Mouse (Mus musculus) neural tube, embryonic 14.5 days (tissue): ENCODE data around the gene Gm7247. TPM values are rescaled to one million over a fixed set of nuclear protein-coding genes. Genes with fewer than 3 reads are reported as not detected.
"Not testable (repeated sequence)": the region's sequence is repeated elsewhere in the genome, so short reads cannot be mapped to it uniquely, and the experiment has no call there.

Experiments
- ATAC-seq: fragments of 200-750 bp; cut with Nextera tagmentation; 2 replicates; pipeline ENCODE4 v1.8.0; 2017; ENCODE audit warnings: low read depth, mild to moderate bottlenecking, moderate TSS enrichment, moderate library complexity
- H3K27ac ChIP-seq: fragments of 300-500 bp; sonication (generic); 2 replicates; pipeline ENCODE4 v1.5.1; 2014; ENCODE audit warnings: low read depth, mild to moderate bottlenecking, control low read depth, low read length, moderate library complexity, mixed read lengths
- H3K27me3 ChIP-seq: fragments of 300-500 bp; sonication (generic); 2 replicates; pipeline ENCODE4 v1.6.1; 2014; ENCODE audit warnings: low read length; ENCODE audit not compliant: control insufficient read depth, insufficient read depth
- H3K36me3 ChIP-seq: fragments of 300-500 bp; sonication (generic); 2 replicates; pipeline ENCODE4 v1.6.1; 2014; ENCODE audit warnings: low read length, mixed read lengths; ENCODE audit not compliant: control insufficient read depth, insufficient read depth
- H3K4me1 ChIP-seq: fragments of 300-500 bp; sonication (generic); 2 replicates; pipeline ENCODE4 v1.6.1; 2014; ENCODE audit warnings: low read length; ENCODE audit not compliant: control insufficient read depth, insufficient read depth
- H3K4me2 ChIP-seq: fragments of 300-500 bp; sonication (generic); 2 replicates; pipeline ENCODE4 v1.6.1; 2014; ENCODE audit warnings: mild to moderate bottlenecking, low read depth, low read length, control low read depth
- H3K4me3 ChIP-seq: fragments of 300-500 bp; sonication (generic); 2 replicates; pipeline ENCODE4 v1.5.1; 2014; ENCODE audit warnings: low read depth, low read length, control low read depth, mixed read lengths
- H3K9ac ChIP-seq: fragments of 300-500 bp; sonication (generic); replicated peaks from 2 replicates; pipeline ENCODE4 v1.6.1; 2014; ENCODE audit warnings: low read depth, mild to moderate bottlenecking, control low read depth, low read length, mixed read lengths
- H3K9me3 ChIP-seq: fragments of 300-500 bp; sonication (generic); 2 replicates; pipeline ENCODE4 v1.6.1; 2016; ENCODE audit warnings: low read length; ENCODE audit not compliant: control insufficient read depth
- WGBS: fragments of 180-500 bp; shearing (Covaris S2); extraction: QIAGEN DNeasy Blood & Tissue Kit; methylation state at CpG from one replicate; pipeline ENCODE4 v1.1.7; 2014; 5-methylcytosine and 5-hydroxymethylcytosine counted together
- polyA plus RNA-seq: library from polyadenylated mRNA; unstranded; fragments of >200 nt; fragmentation: Nextera tagmentation; extraction: Ambion mirVana; gene quantifications from 2 replicates; pipeline ENCODE4 v1.2.1, GENCODE M21; 2014

The Gm7247 gene
- polyA plus RNA-seq, 1 experiment from 2014 or later, result not detected

DNA sequence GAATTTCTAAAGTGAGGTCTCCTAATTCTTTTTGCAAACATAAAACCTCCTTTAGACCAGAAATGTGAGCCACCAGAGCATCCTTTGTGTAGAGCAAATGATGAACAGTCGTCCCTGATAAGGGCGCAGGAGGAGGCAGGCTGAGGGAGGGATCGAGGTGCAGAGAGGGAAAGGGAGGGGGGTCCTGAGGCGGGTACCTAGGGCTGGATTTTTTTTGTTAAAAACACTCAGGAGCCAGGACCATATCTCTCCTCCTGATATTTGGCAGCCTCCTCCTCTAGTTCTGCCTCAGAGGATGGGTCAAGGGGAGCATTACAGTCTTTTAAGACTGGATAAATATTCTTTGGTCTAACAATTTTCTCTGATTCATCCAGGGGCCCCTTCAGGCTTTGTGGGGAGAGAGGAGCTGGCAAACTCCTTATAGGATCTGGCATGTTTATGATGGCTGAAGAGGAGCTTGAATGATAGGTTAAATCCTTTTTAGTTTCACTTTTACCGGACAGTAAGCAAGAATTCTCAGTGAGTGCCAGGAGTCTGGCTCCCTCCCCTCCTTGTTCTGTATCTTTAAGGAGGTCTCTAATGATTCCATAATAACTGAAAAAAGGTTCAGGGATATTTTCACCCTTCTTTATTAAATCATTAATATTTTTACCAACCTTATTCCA is 120.6 kb downstream of the Gm7247 start:
- H3K9ac ChIP-seq, result no peak overlapping the region
- no peak overlapping the region for H3K27ac ChIP-seq
- no peaks in the 10 kb centered on the region for H3K4me1 ChIP-seq
- no peaks in the 10 kb centered on the region for H3K36me3 ChIP-seq
- no peaks in the 10 kb centered on the region for H3K9me3 ChIP-seq
- ATAC-seq, result no peak
- H3K4me2 ChIP-seq, result no peak overlapping the region
- no peak overlapping the region for H3K4me3 ChIP-seq
- no peaks in the 10 kb centered on the region for H3K27me3 ChIP-seq
- WGBS, result 83% methylated on average over 5 of the region's 5 CpGs

GRCm38 (mm10) chr14:51482971-51483381 is 121.4 kb downstream of the Gm7247 start:
- H3K4me2 ChIP-seq, H3K9ac ChIP-seq, H3K4me1 ChIP-seq, H3K9me3 ChIP-seq, H3K27me3 ChIP-seq, ATAC-seq, H3K27ac ChIP-seq, H3K4me3 ChIP-seq, H3K36me3 ChIP-seq: not testable (repeated sequence)
- whole genome bisulfite sequencing, result 88% methylated on average over 10 of the region's 10 CpGs

GRCm38 (mm10) chr14:51483671-51484070 is 122.1 kb downstream of the Gm7247 start:
- no peaks in the 10 kb centered on the region for H3K27me3 ChIP-seq

GRCm38 (mm10) chr14:51486111-51486510 is 124.6 kb downstream of the Gm7247 start:
- no peak for ATAC-seq
- Histone ChIP-seq H3K36me3 (no peaks in the 10 kb centered on the region), H3K4me2 (no peak overlapping the region), H3K4me1 (no peaks in the 10 kb centered on the region), H3K9me3 (no peaks in the 10 kb centered on the region), H3K4me3 (no peak overlapping the region), H3K27ac (no peak overlapping the region), H3K9ac (no peak overlapping the region), H3K27me3 (no peaks in the 10 kb centered on the region)
- WGBS, result 77% methylated on average over 1 of the region's 1 CpGs

More at GRCm38 (mm10) chr14:51483671-51484070, 122.1 kb downstream of the Gm7247 start:
- H3K27ac ChIP-seq, result no peak overlapping the region
- no peaks in the 10 kb centered on the region for H3K9me3 ChIP-seq
- no peak overlapping the region for H3K4me3 ChIP-seq
- H3K9ac ChIP-seq, result no peak overlapping the region
- H3K4me2 ChIP-seq, result no peak overlapping the region
- H3K36me3 ChIP-seq, result no peaks in the 10 kb centered on the region
- H3K4me1 ChIP-seq, result no peaks in the 10 kb centered on the region
- WGBS, result 97% methylated on average over 1 of the region's 1 CpGs
- ATAC-seq, result no peak

GRCm38 (mm10) chr14:51495781-51496180 is 134.2 kb downstream of the Gm7247 start:
- Histone ChIP-seq H3K36me3 (no peaks in the 10 kb centered on the region), H3K4me1 (no peaks in the 10 kb centered on the region), H3K27me3 (no peaks in the 10 kb centered on the region), H3K27ac (no peak overlapping the region), H3K4me2 (no peak overlapping the region), H3K9me3 (no peaks in the 10 kb centered on the region), H3K9ac (no peak overlapping the region), H3K4me3 (no peak overlapping the region)
- WGBS, result 94% methylated on average over 2 of the region's 2 CpGs
- ATAC-seq, result no peak

DNA sequence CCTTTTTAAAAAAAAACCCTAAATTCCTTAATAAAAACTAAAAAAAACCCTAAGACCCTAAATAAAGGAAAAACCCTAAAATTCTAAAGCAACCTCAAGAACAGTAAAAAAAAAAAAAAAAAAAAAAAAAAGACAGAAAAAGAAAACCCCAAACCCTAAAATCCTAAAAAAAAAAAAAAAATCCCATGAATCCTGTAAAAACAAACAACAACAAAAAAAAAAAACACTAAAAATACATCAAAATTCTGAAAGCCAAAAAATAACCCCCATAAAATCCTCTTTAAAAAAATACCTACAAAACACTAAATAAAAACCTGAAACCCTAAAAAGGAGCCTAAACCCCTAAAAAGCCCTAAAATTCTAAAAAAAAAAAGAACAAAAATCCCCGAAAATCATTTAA is 135.4 kb downstream of the Gm7247 start:
- Histone ChIP-seq H3K9me3 (no peaks in the 10 kb centered on the region), H3K27ac (no peak overlapping the region), H3K9ac (no peak overlapping the region), H3K36me3 (no peaks in the 10 kb centered on the region), H3K4me1 (no peaks in the 10 kb centered on the region), H3K4me3 (no peak overlapping the region), H3K27me3 (no peaks in the 10 kb centered on the region), H3K4me2 (no peak overlapping the region)
- no peak for ATAC-seq
- WGBS, result 96% methylated on average over 1 of the region's 1 CpGs

DNA sequence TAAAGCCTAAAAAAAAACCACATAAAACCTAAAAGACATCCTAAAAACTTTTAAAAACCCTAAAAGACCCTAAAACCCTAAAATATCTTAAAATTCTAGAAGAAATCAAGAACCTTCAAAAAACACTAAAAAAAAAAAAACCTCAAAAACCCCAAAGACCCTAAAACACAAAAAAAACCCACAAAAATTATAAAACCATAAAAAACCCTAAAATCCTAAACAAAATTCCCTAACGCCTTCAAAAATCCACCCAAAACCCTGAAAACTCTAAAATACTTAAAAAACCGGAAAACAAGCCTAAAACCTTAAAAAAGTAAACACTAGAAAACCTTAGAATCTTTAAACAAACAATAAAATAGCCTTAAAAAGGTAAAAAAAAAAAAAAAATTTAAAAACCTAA is 136.4 kb downstream of the Gm7247 start:
- Histone ChIP-seq H3K36me3 (no peaks in the 10 kb centered on the region), H3K9me3 (no peaks in the 10 kb centered on the region), H3K4me1 (no peaks in the 10 kb centered on the region), H3K9ac (no peak overlapping the region), H3K27ac (no peak overlapping the region), H3K4me3 (no peak overlapping the region), H3K27me3 (no peaks in the 10 kb centered on the region), H3K4me2 (no peak overlapping the region)
- no peak for ATAC-seq
- 93% methylated on average over 2 of the region's 2 CpGs for WGBS

GRCm38 (mm10) chr14:51499707-51500275 is 138.2 kb downstream of the Gm7247 start:
- ATAC-seq, result no peak
- Histone ChIP-seq H3K27ac (no peak overlapping the region), H3K9me3 (no peaks in the 10 kb centered on the region), H3K4me1 (no peaks in the 10 kb centered on the region), H3K36me3 (no peaks in the 10 kb centered on the region), H3K4me2 (no peak overlapping the region), H3K9ac (no peak overlapping the region), H3K27me3 (no peaks in the 10 kb centered on the region), H3K4me3 (no peak overlapping the region)
- 89% methylated on average over 2 of the region's 2 CpGs for WGBS

DNA sequence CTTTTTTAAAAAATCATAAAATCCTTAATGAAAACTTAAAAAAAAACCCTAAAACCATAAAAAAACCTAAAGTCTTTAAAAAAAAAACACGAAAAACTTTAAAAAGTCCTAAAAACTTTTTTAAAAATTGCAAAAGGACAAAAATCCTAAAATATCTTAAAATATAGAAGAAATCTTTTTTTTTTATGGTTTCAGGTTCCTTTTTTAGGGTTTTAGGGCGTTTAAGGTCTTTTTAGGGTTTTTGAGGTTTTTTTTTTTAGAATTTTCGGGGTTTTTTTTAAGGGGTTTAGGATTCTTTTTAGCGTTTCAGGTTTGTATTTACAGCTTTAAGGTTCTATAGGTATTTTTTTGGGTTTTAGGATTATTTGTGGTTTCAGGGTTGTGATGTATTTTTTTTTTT is 138.9 kb downstream of the Gm7247 start:
- Histone ChIP-seq H3K9ac (no peak overlapping the region), H3K4me3 (no peak overlapping the region), H3K4me2 (no peak overlapping the region), H3K27ac (no peak overlapping the region), H3K9me3 (no peaks in the 10 kb centered on the region), H3K36me3 (no peaks in the 10 kb centered on the region), H3K27me3 (no peaks in the 10 kb centered on the region), H3K4me1 (no peaks in the 10 kb centered on the region)
- WGBS, result 93% methylated on average over 4 of the region's 4 CpGs
- ATAC-seq, result no peak
